Mouse (Mus musculus) ES-Bruce4 (cell line): Measurements from ENCODE around the gene Col6a6. TPM values are rescaled to one million over a fixed set of nuclear protein-coding genes. Genes with fewer than 3 reads are reported as not detected.

ENCODE experiments used
- H3K27ac ChIP-seq: 2 replicates; pipeline ENCODE4 v1.5.1; 2012; ENCODE audit warnings: low read length, inconsistent platforms; ENCODE audit not compliant: insufficient read depth
- H3K27me3 ChIP-seq: 2 replicates; pipeline ENCODE4 v1.6.1; 2012; ENCODE audit warnings: mild to moderate bottlenecking, low read length, inconsistent platforms; ENCODE audit not compliant: control insufficient read depth, poor library complexity, insufficient read depth, severe bottlenecking
- H3K36me3 ChIP-seq: 2 replicates; pipeline ENCODE4 v1.6.1; 2012; ENCODE audit warnings: inconsistent platforms, mild to moderate bottlenecking, low read length, moderate library complexity; ENCODE audit not compliant: control insufficient read depth, poor library complexity, insufficient read depth, severe bottlenecking
- H3K4me1 ChIP-seq: one replicate; pipeline ENCODE4 v1.8.1; 2011; ENCODE audit warnings: low read length; ENCODE audit not compliant: control insufficient read depth, insufficient read depth
- H3K4me3 ChIP-seq: 2 replicates; pipeline ENCODE4 v1.5.1; 2011; ENCODE audit warnings: low read depth, mild to moderate bottlenecking, low read length
- H3K9ac ChIP-seq: 2 replicates; pipeline ENCODE4 v1.6.1; 2012; ENCODE audit warnings: low read depth, mild to moderate bottlenecking, inconsistent platforms; ENCODE audit not compliant: poor library complexity, severe bottlenecking
- H3K9me3 ChIP-seq: replicated peaks from 2 replicates; pipeline ENCODE4 v1.6.1; 2012; ENCODE audit warnings: mild to moderate bottlenecking, low read length, inconsistent platforms; ENCODE audit not compliant: control insufficient read depth, poor library complexity, insufficient read depth, severe bottlenecking
- CTCF ChIP-seq: IDR thresholded peaks from one replicate; pipeline ENCODE4 v1.8.1; 2011; ENCODE audit warnings: low read depth, low read length
- EP300 ChIP-seq: IDR thresholded peaks from 2 replicates; pipeline ENCODE4 v1.6.1; 2011; ENCODE audit warnings: low read depth, low read length; ENCODE audit not compliant: insufficient read depth
- POLR2A ChIP-seq: IDR thresholded peaks from one replicate; pipeline ENCODE4 v1.8.1; 2011; ENCODE audit warnings: low read length; ENCODE audit not compliant: insufficient read depth
- polyA plus RNA-seq: library from polyadenylated mRNA; stranded (reverse); fragments of >200 nt; gene quantifications from 2 replicates; pipeline ENCODE4 v1.2.4, GENCODE M21; 2011; ENCODE audit warnings: low read depth; ENCODE audit not compliant: missing spikeins, insufficient read depth, insufficient read length

The Col6a6 gene
- polyA plus RNA-seq, 1 experiment: not detected

- Histone ChIP-seq H3K36me3 (no peaks in the 10 kb centered on the region), H3K27me3 (no peaks in the 10 kb centered on the region), H3K4me3 (no peak overlapping the region), H3K9me3 (no peaks in the 10 kb centered on the region), H3K4me1 (no peaks in the 10 kb centered on the region), H3K27ac (no peak overlapping the region), H3K9ac (no peak overlapping the region)
- TF ChIP-seq POLR2A: no peak
- no peak for TF ChIP-seq CTCF
- TF ChIP-seq EP300: no peak
Observed at GRCm38 (mm10) chr9:105780696-105781095, 47.3 kb downstream of the Col6a6 start.

GRCm38 (mm10) chr9:105778741-105779140 lies 49.2 kb downstream of the Col6a6 start:
- no peaks in the 10 kb centered on the region for H3K9me3 ChIP-seq
- no peak overlapping the region for H3K27ac ChIP-seq
- H3K36me3 ChIP-seq: no peaks in the 10 kb centered on the region
- TF ChIP-seq EP300: no peak
- H3K4me3 ChIP-seq: no peak overlapping the region
- H3K9ac ChIP-seq: no peak overlapping the region
- no peaks in the 10 kb centered on the region for H3K27me3 ChIP-seq
- no peaks in the 10 kb centered on the region for H3K4me1 ChIP-seq

- Histone ChIP-seq H3K36me3 (no peaks in the 10 kb centered on the region), H3K9me3 (no peaks in the 10 kb centered on the region), H3K9ac (no peak overlapping the region), H3K27ac (no peak overlapping the region), H3K4me3 (no peak overlapping the region), H3K4me1 (no peaks in the 10 kb centered on the region), H3K27me3 (no peaks in the 10 kb centered on the region)
- TF ChIP-seq CTCF (no peak), EP300 (no peak), POLR2A (no peak)
Observed at GRCm38 (mm10) chr9:105774878-105775277, 53.1 kb downstream of the Col6a6 start.

- TF ChIP-seq EP300 (no peak), POLR2A (no peak), CTCF (no peak)
- H3K4me3 ChIP-seq: no peak overlapping the region
- no peaks in the 10 kb centered on the region for H3K36me3 ChIP-seq
- H3K9me3 ChIP-seq: no peaks in the 10 kb centered on the region
- H3K4me1 ChIP-seq: no peaks in the 10 kb centered on the region
- H3K9ac ChIP-seq: no peak overlapping the region
- no peaks in the 10 kb centered on the region for H3K27me3 ChIP-seq
- no peak overlapping the region for H3K27ac ChIP-seq
Observed at GRCm38 (mm10) chr9:105774321-105774720, 53.6 kb downstream of the Col6a6 start.

GRCm38 (mm10) chr9:105771380-105771779 lies 56.6 kb downstream of the Col6a6 start:
- H3K4me3 ChIP-seq: no peak overlapping the region
- no peak overlapping the region for H3K27ac ChIP-seq
- H3K27me3 ChIP-seq: no peaks in the 10 kb centered on the region
- H3K9me3 ChIP-seq: no peaks in the 10 kb centered on the region
- H3K36me3 ChIP-seq: no peaks in the 10 kb centered on the region
- no peak overlapping the region for H3K9ac ChIP-seq
- no peak for TF ChIP-seq EP300
- TF ChIP-seq CTCF: no peak
- no peak for TF ChIP-seq POLR2A
- H3K4me1 ChIP-seq: no peaks in the 10 kb centered on the region

GRCm38 (mm10) chr9:105770690-105771089 lies 57.3 kb downstream of the Col6a6 start:
- TF ChIP-seq CTCF: no peak
- no peak for TF ChIP-seq POLR2A
- TF ChIP-seq EP300: no peak
- Histone ChIP-seq H3K27me3 (no peaks in the 10 kb centered on the region), H3K4me1 (no peaks in the 10 kb centered on the region), H3K4me3 (no peak overlapping the region), H3K36me3 (no peaks in the 10 kb centered on the region), H3K9ac (no peak overlapping the region), H3K27ac (no peak overlapping the region), H3K9me3 (no peaks in the 10 kb centered on the region)
